Mouse (Mus musculus) urinary bladder, postnatal 25 days (tissue): Measurements from ENCODE around the gene Thpo.

ENCODE experiments used
- DNase-seq: peaks from one replicate; pipeline ENCODE4 v3.0.0; 2022; ENCODE audit warnings: low spot score

Thpo gene

DNA sequence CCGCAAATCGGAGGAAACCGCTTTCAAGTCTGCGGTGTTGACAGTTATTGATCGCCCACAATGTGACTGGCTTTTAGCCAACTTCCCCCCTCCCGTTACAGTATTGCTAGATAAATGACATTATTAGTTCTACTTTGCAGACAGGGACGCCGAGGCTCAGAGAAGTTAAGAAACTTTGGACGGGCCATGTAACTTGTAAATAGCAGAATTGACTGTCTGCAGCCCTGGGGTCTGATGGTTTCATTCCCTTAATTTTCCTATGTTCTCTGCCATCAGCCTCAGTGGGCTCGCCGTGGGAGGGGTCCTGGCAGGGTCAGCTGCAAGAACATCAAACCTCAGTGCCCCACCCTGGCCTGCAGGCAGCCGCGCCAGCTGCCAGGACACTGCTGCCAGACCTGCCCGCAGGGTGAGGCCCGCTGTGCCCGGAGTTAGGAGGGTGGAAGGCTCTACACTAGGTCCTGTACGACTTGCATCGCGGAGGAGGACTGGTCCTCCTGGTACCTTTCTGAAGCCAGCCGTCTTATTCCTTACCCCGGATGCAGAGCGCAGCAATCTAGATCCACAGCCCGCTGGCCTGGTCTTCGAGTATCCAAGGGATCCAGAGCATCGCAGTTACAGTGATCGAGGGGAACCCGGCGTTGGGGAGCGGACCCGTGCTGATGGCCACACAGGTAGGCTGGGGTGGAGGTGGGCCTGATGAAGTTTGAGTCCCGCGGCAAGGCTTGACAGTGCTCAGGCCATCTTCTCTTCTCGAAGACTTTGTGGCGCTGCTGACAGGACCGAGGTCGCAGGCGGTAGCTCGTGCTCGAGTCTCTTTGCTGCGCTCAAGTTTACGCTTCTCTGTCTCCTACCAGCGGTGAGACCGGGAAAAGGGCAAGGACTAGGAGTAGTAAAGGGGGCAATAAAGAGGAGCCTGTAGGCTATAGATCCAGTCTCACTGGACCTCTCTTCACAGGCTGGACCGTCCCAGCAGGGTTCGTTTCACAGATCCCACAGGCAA lies at the start of gene Thpo:
Gene Thpo (minus strand): TSS at position 781 of the 1,000 bp plus-strand sequence.
- DNase-seq = no peak

DNA sequence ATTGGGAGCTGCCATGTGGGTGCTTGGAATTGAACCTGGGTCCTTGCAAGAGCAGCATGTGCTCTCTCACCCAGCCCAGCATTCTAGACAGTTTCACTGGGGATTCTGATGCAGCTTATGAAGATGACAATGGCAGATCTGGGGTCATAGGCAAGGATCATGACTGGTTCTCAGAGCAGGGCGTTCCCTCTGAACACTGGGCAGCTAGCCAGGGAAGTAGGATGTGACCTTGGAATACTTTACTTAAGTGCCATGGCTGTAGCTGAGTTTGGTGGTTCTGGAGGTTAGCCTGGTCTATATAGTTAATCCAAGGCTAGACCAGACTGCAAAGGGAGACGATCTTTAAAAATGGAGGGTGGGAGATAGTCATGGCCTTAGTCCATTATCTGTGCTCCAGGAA lies 49.6 kb upstream of the Thpo start:
- DNase-seq = no peak

DNA sequence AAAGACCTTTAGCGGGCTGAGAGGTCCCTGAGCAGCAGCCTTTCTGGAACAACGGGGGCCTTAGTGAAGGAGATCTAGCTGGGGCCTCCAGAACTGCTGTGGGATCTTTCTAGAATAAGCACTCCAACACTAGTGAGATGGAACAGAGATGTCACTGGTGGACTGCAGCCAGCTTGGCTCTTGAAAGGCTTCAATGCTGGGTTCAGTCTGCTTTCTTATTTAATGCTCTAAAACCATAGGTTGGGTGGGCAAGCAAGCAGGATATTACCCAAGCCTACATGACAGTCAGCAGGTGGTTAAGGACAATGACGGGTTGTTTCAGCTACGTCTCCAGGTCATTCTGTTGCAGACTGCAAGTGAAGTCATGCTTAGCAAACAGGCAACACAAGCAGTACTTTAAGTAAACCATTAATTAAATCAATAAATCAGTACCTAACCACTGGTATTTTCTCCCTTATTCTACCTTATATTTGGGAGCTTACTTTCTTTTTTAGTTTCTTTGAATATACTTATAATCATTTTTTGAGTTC lies 46.9 kb upstream of the Thpo start:
- DNase-seq = no peak

DNA sequence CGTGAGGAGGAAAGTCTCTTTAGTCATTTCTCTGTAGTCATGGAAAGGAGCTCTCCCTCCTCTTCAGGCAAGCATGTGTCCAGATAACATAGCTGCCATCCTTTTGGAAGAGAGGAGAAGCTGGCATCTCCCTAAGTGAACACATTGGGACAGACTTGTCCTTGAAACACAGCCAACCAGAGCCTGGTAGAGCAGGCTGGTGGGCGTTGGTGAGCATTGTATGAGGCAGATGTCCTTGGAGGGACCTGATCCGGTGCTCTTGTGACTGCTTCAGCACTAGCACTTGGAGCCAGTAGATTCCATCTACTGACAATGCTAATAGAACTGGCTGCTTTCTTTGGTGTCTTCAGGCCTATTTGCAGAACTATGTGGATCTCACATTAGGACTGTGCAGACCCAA lies 45.5 kb upstream of the Thpo start:
- no peak for DNase-seq

DNA sequence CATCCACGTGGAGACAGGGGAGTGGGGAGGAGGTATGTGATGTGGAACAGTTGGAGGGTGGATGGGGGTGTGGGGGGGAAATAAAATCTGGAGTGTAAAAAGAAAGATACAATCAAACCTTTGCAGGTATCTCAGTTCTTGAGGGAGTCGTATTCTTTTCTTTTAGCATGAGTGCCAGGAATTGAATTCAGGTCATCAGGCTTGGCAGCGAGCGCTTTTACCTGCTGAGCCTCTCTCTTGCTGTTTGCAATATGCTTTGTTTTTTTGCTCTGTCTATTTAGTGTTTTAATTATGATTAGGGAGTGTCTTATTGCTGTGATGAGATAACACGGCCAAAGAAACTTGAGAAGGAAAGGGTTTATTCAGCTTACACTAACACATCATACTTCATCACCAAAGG lies 40.7 kb upstream of the Thpo start:
- no peak for DNase-seq

DNA sequence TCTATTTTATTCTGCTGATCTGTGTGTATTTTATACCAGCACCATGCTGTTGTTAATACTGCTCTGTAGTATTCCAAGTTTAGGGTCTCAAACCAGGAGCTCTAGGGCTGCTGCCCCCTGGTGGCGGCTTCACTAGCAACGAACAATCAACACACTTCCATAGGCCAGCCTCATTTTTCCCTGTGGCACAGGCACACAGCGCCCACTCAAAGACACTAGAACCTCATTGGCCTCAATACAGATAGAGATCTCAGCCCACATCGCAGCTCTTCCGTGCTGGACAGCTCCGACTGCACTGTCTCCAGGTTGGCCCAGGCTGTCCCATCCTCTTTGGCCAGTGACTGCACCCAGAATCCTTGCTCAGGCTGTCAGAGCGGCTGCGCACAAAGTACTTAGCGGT lies 30.9 kb upstream of the Thpo start:
- DNase-seq = peak; percentile 38

DNA sequence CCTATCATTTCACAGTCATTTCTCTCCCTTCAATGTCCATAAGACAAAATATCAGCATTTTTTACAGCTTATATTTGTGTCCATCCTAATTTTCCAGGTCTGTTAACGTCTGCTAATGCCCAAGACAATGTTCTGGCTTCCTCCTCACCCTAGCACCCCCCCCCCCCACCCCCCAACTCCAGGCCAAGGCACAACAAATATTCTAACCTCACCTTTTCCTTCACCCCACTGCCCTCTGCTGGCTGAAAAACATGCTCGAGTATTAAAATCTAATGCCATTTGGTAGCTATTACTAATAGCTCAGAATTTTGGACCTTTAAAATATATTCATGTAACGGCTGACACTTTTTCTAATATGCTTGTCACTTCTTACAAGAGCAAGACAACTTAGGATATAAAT lies 27.4 kb upstream of the Thpo start:
- DNase-seq = peak; percentile 59

DNA sequence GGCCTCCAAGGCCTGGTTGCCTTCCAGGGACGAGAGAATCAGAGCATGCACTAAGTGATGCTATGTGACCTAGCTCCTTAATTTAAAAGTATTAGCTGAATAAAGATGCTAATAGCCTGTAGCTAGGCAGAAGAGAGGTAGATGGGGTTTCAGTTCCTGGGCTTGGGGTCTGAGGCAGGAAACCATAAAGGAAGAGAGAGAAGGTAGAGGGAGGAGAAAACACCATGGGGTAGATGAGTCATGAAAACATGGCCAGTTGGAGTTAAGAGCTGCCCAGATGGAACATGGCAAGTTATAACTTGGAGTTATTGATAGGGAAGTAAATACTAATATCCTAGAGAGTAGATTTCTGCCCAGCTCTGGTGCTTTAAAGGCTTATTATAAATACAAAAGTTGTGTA lies 23.1 kb upstream of the Thpo start:
- DNase-seq = no peak

DNA sequence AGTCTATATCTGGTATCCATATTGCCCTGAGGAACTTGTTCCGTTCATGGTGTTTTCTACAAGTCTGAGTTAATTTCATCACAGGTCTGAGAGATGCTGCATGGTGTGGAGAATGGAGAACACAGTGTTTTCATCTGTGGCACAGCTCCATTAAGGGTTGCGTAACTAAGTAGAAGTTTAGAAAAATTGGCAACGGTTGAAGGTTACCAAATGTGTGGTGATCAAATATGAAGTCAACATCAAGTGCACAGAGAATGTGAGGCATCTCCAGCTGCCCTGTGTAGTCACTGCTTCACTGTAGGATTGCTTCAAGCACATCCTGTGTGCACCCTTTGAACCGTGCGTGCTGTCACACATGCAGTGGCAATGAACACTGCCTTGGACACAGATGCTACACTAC lies 21.7 kb upstream of the Thpo start:
- peak; percentile 17 for DNase-seq

DNA sequence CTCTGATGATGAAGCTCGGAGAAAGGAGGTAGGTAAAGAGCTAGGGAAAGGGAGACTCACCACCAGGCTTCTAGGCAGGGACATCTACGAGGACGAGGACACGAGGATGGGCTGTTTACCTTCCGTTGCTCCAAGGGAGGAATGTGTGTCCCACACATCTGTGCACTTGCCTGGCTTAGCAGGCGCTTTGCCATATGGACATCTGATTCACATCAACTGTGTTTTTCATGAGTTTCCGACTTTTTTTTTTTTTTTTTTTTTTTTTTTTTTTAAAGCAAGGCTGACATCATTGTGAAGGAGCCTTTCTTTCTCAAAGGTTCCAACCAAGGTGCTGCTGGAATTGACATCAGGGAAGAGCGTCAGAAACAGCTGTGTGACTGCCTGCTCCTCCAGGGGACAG lies 16.2 kb upstream of the Thpo start:
- DNase-seq = no peak

DNA sequence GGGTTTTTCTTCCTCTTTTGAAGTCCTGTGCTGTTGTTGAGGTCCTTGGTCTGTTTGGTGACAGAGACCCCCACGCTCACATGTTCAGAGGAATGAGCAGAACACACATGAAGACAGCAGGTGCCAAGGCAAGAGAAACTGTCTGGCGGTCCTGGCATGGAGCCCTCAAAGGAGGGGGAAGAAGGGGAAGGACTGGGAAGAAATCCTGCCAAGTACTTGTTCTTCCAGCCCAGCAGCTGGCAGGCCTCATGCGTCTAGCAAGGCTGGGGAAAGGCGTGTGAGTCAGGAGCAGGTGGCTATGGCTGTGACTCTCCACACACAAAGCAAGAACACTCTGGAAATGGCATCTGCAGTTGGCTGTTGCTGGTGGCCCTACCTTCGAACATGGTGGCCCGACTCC lies 12.3 kb upstream of the Thpo start:
- DNase-seq = peak; percentile 46

DNA sequence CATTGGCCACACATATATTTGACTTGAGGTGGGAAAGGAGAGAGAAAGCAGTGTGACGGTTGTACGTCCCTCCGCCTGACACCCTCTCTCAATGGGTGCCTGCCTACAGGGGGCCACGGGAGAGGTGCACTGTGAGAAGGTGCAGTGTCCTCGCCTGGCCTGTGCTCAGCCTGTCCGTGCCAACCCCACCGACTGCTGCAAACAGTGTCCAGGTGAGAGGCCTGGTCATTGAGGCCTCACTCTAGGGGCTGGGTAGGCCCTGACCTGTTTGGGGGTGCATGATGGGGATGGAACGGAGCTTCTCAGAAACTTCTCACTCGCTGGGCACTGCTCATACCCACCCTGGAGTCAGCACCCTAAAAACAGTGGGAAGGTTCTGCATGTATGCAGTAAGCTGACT lies 5.5 kb upstream of the Thpo start:
- no peak for DNase-seq

DNA sequence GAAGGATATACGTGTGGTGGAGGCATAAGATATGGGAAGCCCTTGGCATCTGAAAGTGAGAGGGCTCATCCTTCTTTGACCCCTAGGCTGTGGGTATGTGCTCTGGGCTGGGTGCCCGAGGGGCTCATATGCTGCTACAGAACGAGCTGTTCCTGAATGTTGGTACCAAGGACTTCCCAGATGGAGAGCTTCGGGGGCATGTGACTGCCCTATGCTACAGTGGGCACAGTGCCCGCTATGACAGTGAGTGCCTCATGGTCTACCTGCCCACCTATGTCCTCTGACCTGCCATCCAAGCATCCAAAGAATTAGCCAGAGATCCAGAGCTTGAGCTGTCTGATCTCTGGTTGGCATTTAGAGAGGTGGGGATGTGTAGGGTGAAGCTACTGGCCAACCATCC lies 2.5 kb upstream of the Thpo start:
- DNase-seq = no peak

DNA sequence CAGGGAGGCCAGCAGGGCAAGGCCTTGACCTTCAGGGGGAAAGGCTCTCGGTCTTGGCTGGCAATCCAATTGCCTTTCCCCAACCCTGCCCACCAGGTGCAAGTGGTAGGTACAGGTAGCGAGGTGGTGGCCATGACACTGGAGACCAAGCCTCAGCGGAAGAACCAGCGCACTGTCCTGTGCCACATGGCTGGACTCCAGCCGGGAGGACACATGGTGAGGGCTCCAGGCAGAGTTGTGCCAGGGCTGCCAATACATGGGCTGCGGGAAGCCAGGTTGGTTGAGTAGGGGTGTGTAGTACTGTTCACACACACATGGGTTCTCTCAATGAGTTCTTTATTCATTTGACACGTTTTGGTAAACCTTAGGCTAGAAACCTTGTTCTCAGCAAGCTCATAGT lies 1.9 kb upstream of the Thpo start:
- DNase-seq = no peak

DNA sequence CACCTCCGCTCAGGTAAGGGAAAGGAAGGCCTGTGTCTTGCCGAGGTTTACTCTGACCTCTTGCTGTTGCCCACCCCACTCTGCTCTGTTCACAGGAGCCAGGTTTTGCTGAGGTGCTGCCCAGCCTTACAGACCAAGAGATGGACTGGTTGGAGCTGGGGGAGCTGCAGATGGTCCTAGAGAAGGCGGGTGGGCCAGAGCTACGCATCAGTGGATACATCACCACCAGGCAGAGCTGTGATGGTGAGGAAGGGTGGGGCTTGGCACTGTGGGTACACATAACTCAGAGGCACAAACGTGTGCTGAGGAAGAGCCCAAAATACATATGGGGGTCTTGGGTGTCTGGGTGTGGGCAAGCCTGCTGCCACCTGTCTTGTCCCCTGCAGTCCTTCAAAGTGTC lies 1.3 kb upstream of the Thpo start:
- DNase-seq = no peak

DNA sequence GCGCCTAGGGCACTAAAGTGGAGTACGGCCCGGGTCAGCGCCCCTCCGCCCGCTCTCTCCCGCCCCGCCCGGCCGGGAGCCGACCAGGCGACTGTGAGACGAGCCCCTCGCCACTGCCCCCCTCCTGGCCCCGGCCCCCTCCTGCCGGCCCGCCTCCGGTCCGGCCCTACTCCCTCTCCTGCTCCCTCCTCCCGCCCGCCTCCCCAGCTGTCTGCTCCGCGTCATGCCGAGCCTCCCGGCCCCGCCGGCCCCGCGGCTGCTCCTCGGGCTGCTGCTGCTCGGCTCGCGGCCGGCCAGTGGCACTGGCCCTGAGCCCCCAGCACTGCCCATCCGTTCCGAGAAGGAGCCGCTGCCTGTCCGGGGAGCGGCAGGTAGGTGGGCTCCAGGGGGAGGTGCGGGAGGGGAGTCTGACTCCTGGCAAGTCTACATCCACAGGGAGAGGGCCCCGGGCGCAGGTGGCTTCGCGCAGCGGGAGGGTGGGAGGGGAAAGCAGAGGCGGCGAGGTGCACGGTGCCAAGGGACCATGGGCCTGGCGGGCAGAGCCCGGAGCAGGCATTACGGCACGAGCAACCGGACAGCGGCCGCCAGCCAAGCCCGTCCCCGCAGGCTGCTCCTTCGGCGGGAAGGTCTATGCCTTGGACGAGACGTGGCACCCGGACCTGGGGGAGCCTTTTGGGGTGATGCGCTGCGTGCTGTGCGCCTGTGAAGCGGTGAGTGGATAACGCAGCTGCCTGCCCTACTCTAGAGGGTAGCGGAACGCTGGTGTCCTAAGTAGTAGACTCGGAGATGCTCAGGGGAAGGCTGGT lies 1.2 kb downstream of the Thpo start, which contains the start of gene Chrd:
Gene Chrd (plus strand): TSS at position 203 of the 806 bp plus-strand sequence.
- peak; percentile 55 for DNase-seq

DNA sequence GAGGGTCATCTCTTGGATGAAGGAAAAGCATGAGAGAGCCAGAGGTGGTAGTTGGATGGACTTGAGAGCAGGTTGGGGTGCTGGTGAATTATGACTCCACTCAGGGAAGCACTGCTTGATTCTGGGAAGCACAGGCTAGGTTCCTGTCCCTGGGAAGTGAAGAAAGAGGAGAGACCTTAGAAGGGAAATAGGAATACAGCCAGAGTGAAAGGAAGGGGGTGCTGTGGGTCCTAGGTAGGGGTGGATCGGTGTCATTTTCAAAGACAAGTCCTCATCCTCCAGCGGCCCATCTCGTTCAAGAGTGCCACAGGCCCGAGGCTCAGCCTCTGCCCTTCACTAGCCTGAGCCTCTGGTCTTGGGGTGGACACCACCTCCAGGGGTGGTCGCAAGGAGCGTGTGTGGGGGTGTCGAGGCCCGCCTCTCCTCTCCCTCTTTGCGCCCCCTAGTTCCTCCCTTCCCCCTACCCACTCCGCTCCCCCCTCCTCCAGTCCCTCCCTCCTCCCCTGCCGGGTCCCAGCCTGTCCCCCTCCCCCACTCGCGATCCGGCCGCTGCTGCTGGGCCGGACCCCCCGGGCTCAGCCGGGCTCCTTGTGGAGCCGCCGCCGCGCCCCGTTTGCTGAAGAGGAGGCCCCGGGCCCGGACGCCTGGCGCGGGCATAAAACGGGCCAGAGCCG lies 1.9 kb downstream of the Thpo start:
- no peak for DNase-seq

DNA sequence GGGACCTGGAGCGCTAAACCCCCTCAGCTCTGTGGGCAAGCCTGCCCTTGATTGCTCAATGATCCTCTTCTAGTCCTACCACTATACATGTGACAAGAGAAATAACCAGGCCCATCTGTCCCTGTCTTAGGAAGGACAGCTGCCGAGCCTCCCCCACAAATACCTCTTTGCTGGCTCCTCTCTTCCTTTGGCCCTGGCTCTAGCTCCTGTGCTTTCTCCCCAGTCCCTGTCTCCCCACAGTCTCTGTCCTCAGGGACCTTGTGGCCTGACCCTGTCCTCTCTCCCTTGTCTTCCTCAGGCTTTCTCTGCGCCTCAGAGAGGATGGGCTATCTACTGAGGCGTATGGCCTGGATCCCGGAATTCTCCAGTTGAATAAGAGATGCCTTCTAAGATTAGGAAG lies 2.6 kb downstream of the Thpo start:
- no peak for DNase-seq

DNA sequence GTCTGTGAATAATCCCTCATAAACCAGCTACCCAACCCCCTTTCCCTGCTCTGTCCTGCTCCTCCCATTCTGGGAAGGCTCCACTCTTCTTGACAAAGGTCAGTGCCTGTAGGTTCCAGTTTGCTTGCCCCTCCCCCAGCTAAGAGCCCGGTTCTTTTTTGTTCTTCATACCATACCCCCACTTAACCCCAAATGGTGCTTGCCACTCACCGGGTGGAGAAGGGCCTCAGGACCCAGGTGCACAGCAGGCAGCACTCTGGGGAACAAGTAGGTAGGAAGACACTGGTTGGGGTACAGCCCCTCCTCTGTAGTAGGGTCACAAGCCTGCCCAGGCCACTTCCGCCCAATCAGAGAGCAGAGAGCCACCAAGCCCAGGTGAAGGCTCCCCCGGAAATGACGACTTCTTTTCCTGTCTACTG lies 4.0 kb downstream of the Thpo start:
- DNase-seq = no peak

DNA sequence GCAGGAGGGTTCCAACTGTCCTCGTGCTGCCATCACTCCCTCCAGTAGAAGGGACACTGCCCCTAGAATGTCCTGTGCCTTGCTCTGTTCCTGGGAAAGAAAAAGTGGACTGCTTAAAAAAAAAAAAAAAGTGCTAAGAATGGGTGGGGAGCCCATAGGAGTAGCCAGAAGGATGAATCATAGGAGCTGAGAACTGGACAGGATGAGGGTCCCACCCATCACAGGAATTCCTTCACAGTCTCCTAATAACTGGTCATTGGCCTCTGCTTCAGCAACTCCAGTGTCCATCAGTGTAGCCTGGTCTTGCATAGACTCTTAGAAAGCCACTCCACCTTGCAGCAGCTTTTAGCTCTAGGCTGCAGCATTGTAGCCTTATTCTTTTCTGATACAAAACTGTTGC lies 7.9 kb downstream of the Thpo start:
- DNase-seq = no peak

DNA sequence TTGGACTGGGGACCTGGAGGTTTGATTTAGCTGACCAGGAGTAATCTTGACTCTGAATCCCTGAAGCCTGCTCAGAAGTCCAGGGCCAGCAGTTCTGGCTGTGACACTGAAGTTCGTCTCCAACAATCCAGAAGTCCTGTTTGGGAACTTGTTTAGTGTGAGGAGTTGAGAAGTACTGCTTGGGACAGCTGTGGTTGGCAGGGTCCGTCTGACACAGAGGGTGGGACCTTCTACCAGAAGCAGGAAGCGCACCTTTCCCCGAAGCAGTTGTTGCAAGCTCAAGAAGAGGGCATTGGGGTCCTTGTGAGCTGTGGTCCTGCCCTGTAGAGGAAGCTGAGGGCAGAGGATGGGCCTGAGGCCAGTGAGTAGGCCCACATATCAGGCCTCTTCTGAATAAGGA lies 8.6 kb downstream of the Thpo start:
- no peak for DNase-seq

DNA sequence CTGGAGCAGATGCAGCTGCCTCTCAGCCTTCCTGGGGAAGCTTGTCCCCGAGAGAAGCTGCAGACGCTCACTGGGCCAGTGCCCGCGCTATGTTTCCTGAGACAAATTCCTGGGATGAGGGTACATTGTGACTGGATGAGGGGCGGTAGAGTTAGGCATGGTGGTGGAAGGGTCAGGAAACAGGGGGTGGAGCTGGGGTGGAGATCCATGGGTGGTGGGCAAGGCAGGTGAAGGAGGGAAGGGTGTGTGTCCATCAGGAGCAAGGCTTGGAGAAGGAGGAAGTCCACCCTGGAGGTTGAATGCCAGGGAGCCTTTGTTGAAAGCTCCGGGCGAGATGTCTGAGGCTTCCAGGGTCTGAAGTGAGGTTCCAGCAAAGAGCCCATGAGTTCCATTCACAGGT lies 9.0 kb downstream of the Thpo start:
- DNase-seq = no peak
